Mouse (Mus musculus): ENCODE results near the gene Slc2a4. TPM values are rescaled to one million over a fixed set of nuclear protein-coding genes. Genes with fewer than 3 reads are reported as not detected.
A peak's percentile ranks its signal among the peaks of the same experiment; 100 is the strongest.
"Not testable (repeated sequence)": the region's sequence is repeated elsewhere in the genome, so short reads cannot be mapped to it uniquely, and the experiment has no call there.

Gene Slc2a4
- total RNA-seq, 2 experiments from 2014 or later, result 111 to 142 TPM

DNA sequence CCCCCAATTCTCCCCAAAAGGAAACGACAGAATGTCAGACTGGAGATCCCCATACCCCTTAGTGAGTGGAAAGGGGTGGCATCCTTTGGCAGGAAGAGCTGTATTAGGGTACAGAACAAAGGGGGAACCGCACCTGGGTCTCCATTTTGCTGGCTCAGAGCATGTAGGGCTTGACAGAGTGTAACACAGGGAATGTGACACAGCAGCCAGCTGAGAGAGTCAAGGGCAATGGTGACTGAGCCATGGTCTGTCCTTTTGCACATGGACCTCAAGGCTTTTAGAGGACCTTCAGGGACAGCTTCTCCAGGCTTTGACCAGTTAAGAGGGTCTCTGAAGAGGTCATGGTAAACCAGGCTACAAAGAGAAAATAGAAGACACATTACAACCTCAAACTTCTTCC, 26.9 kb upstream of the Slc2a4 start:
- DNase-seq (ENCODE audit: low spot score in 2 of 2), result no peak

DNA sequence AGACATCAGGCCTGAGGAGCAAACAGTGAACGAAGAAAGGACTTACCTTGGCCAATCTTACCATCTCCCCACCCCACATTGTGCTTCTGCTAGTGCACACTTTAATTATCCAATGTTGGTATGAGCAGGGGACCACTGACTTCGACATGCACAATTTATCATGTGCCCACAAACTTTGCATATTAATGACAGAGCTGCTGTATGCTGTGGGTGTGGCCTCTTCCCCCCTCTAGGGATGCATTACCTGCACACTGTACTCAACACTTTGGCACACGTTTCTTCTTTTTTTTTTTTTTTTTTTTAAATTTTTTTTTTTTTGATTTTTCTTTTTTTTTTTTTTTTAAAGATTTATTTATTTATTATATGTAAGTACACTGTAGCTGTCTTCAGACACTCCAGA, 22.8 kb upstream of the Slc2a4 start:
- DNase-seq (ENCODE audit: low spot score in 2 of 2), result no peak

DNA sequence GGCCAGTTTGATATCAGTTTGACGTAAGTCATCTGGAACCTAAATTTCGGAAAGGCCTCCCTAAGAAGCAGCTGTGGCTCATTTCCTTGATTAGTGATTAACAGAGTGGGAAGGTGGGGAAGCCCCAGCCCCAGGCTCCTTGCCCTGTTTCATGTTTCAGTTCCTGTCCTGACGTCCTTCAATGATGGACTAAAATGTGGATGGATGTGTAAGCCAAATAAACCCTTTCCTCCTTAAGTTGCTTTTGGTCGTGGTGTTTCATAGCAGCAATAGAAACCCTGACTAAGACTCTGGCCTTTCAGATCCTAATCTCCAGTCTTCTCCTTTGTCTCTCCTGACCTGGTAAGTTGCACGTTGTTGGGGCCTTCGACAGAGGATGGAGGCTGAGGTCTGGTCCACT, 22.2 kb upstream of the Slc2a4 start:
- no peak for DNase-seq (ENCODE audit: low spot score in 2 of 2)

DNA sequence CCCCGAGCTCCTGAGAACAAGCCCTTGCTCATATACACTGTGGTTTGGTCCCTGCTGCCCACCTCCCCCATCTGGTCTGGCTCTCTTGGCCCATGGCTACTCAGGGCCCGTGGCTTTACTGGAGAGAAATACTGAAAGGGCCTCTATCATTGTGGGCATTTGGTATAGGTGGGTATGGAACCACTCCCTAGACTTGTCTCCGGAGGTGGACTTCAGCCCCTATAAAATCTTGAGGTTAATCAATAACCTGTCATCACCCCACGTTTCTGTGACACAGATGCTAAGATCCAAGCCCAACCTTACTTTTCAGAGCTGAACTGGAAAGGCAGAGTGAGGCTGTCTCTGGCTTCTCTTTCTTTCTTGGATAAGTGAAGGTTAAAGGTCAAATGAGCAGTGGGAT, 20.8 kb upstream of the Slc2a4 start:
- no peak for DNase-seq (ENCODE audit: low spot score in 2 of 2)

DNA sequence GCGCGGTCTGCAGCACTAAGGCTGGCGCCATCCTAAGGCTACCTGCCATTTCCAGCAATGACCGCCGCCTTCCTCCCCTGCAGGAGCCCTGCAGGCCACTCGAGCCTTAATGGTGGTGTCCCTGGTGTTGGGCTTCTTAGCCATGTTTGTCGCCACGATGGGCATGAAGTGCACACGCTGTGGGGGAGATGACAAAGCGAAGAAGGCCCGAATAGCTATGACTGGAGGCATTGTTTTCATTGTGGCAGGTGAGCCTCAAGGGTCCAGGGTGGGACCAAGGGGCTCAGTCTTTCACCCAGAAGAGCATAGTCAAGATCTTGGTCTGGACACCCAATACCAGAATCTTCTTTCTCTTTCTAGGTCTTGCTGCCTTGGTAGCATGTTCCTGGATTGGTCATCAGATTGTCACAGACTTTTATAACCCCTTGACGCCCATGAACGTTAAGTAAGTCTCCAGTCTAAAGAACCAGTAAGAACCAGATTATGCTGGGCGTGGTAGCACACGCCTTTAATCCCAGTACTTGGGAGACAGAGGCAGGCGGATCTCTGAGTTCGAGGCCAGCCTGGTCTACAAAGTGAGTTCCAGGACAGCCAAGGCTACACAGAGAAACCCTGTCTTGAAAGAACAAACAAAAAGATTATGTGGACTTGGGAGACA, 19.0 kb upstream of the Slc2a4 start:
- DNase-seq (ENCODE audit: low spot score in 2 of 2), result no peak

DNA sequence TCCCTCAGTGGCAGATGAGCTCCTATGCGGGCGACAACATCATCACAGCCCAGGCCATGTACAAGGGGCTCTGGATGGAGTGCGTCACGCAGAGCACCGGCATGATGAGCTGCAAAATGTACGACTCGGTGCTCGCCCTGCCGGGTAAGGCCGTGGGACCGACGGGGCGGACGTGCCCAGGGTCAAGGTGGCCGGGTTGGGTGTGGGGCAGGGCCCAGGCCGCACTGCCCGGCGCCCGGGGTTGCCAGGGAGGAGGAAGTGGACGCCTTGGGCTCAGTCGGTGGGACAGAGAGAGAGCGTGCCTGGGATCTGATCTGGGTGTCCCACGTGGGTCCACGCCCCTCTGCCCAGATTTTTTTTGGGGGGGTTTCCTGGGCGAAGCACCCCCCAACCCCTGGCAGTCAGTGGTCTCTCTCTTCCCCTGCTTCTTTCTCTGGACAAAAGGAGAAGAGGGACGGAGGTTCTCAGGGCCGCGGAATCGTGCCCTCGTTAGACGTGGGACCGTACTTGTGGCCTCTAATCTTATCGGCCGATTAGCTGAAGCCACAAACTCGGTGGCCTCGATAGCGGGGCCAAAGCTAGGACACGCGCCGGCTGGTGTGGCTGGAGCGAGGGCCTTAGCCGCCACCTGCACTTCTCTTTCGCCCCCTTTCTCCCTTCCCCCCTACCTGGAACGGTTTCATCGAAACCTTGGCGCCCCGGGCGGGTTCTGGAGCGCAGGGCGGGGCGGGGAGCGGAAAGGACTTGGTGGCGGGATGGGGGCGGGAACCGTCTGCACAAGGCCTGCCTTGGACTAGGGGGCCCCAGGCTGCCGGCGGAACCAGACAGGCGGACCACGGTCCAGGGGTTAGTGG, 18.2 kb upstream of the Slc2a4 start:
- peak in 1 of 2 experiments; percentile 35 for DNase-seq (ENCODE audit: low spot score in 2 of 2)

DNA sequence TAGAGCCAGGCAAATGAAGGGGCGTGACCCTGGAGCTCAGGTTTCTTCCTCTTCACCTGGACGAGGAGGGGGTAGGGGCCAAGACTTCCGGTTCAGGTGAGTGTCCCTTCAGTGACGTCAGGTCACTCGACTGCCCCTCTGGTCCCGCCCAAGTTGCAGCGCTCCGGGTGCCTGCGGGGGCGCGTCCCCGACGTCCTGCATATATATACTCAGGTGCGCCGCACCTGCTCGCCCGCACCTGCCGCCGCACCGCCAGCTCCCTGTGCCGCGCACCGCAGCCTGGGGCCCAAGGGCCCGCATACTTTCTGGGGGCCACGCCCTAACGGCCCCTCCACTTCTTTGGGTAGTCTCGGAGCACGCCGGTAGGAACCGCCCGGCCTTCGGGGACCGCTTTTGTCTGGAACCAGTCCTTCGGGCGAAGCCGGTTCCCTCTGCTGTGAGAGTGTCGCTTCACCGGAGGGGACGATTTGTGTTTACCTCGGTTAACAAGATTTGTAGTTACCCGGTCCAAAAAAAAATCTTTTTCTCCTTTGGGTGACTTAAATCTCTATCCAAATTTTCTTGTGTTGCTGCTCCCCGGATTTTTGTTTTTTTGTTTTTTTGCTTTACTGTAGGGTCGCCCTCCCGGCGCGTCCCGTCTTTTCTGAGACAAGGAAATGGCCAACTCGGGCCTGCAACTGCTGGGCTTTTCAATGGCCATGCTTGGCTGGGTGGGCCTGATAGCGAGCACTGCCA, 17.4 kb upstream of the Slc2a4 start:
- DNase-seq (ENCODE audit: low spot score in 2 of 2), result peak in 1 of 2 experiments; percentile 11

DNA sequence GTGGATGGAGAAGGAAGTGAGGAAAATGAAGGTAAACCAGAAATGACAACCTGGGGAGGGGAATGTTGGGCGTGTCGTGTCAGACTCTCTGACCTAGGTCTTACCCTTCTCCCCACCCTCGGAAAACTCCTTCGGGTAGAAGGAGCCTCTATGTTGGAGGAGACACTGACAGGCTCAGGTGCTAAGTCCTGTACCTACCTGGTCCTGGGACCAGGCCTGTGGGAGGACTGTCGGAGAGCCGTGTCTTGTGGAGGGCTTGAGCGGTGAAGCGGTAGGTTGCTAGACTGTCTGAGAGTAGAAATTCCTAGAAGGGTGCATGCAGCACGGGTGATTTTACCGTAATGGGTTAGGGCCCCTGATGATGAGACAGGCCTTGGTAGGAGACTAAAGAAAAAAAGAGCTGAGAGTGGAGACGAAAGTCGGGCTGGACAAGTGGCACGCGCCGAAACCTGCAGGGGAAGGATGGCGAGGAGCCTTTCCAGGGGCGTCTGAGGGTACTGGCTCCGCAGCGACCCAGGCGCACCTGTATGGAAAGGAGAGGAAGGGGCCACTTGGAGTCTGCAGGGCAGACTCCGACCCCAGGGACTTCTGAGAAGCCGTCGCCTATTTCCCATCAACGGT, 16.8 kb upstream of the Slc2a4 start, which contains the start of gene Cldn7:
TSS of gene Cldn7 (plus strand) at position 130 of the 621 bp plus-strand sequence.
- no peak for DNase-seq (ENCODE audit: low spot score in 2 of 2)

DNA sequence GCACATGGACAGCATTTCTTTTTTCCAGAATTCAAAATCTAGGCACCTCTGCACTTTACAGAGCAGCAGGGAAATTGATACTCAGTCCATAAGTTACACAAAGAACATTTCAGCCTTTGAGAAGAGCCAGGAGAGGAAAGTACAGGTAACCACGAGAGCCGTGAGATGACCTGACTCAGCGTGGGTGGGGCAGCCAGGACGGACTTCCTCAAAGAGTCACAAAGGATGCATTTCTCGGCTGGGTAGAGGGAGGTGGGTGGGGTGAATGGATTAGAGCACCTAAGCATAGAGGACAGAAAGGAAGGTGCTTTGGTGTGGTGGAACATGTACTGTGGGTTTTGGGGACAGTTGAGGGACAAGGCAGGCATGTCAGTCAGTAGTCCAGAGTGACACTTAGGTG, 13.9 kb upstream of the Slc2a4 start:
- DNase-seq (ENCODE audit: low spot score in 2 of 2), result no peak

DNA sequence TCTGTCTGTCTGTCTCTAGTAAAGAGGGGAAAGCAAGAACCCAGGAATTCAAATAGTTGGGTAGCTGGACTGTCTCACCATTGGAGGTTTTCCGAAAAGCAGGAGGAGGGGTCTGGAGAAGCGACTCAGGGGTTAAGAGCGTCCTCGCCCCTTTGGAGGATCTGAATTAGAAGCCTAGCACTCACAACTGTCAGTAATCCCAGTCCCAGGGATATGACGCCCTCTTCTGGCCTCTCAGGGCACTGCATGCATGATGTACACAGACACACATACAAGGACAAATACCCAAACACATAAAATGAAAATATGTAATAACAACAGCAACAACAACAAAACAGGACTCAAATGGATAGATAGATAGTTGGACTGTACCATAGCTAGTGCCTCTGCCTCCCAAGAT, 12.6 kb upstream of the Slc2a4 start:
- DNase-seq (ENCODE audit: low spot score in 2 of 2), result no peak

DNA sequence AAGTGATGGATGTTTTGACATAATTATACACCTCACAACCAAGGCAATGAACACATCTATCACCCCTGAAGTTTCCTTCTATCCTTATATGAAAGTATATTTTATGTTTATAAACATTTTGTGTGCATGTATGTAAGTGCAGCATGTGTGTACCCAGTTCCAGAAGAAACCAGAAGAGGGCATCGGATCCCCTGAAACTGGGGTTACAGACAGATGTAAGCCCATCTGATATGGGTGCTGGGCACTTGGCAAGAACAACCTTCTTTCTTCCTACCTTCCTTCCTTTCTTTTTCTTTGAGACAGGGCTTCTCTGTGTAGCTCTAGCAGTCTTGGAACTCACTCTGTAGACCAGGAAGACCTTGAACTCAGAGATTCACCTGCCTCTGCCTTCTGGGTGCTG, 8.2 kb upstream of the Slc2a4 start:
- DNase-seq (ENCODE audit: low spot score in 2 of 2), result no peak

DNA sequence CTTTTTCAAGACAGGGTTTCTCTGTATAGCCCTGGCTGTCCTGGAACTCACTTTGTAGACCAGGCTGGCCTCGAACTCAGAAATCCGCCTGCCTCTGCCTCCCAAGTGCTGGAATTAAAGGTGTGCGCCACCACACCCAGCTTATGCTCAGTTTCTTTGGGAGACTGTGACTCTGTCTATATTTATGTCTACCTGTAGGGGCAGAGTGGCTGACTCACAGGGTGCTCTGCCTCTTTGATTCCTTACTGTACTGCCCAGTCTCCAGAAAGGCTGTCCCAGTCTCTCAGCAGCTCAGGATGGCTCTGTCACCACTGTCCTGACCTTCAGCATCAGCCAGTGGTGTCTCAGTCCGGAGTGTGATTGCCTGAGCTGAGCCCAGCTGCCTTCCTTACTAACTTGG, 7.6 kb upstream of the Slc2a4 start:
- DNase-seq (ENCODE audit: low spot score in 2 of 2), result not testable (repeated sequence)

DNA sequence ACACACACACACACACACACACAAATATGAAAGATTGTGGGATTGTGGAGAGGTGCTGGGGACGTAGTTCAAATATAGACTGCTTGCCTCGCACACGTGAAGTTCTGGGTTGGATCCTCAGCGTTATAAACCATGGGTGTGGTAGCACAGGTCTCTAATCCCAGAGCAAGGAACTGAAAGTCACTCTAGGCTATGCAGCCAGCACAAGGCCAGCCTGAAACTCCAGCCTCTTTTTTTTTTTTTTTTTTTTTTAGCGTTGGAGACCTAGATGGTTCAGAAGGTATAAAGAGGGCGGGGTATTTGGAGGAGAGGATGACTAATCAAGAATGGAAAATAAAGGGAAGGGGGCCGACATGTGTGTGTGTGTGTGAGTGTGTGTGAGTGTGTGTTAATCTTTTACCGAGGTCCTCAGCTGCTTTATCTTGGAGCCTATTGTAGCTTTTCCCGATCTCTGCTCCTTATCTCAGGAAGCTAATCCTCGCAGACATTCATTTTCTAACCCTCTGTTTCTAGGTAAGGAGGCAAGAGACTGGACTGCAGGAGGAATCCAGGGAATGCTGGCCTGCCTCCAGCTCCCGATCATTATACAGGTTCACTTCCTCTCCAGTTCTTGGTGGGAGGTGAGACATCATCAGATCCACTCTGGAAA, 5.4 kb upstream of the Slc2a4 start:
- no peak for DNase-seq (ENCODE audit: low spot score in 2 of 2)

DNA sequence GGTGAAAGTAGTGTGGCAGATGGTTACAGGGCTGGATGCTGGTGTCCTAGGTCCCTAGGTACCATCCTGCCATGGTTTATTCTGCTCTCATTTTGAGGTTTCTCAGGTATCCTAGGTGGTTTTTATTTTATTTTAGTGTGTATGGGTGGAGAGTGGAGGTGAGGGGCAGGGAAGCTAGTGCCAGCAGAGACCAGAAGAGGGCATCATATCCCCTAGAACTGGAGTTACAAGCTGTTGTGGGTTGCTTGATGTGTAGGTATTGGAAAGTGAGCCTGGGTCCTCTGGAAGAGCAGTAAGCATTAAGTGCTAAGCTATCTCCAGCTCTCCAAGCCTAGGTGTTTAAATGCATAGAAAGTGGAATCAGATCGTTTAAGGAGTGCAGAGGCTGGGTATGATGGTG, 4.3 kb upstream of the Slc2a4 start:
- DNase-seq (ENCODE audit: low spot score in 2 of 2), result no peak

DNA sequence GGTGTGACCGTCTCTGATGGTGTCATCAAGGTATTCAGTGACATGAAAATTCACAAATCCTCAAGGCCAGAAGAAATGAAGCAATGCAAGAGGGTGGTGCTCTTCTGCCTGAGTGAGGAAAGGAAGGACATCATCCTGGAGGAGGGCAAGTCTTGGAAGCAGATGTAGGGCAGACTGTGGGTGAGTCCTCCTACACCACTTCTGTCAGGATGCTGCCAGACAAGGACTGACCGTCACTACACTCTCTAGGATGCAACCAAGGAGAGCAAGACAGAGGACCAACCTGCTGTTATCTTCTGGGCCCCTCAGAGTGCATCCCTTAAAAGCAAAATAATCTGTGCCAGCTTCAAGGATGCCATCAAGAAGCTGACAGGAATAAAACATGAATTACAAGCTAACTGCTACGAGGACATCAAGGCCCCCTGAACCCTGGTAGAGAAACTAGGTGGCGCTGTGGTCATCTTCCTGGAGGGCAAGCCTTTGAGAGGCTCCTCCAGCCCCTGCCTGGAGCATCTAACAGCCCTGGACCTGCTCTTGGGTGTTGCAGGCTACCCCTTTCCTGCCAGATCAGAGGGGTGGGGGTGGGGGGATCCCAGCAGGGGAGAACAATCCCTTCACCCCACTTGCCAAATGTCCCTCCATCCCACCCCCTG, 2.9 kb upstream of the Slc2a4 start:
- DNase-seq (ENCODE audit: low spot score in 2 of 2), result no peak

DNA sequence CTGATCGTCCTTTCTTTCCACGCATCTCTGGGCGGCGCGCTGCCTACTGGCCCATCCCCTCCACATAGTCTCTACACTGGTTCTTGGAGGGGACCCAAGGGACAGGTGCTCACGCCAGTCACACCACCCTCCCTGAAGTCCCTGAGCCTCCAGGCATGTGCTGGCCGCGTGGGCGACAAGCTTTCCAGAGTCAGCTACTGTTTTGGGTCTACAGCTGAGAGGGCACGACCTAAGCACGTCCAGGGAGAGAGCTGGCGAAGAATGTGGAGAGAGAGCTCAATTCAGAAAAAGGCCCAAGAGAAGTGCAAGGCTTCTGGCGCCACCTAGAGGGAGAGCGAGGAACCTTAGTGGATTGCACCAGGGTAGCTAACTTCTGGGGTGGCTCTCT, 769 bp upstream of the Slc2a4 start:
- peak; percentile 72 to 88 for DNase-seq (ENCODE audit: low spot score in 2 of 2)

DNA sequence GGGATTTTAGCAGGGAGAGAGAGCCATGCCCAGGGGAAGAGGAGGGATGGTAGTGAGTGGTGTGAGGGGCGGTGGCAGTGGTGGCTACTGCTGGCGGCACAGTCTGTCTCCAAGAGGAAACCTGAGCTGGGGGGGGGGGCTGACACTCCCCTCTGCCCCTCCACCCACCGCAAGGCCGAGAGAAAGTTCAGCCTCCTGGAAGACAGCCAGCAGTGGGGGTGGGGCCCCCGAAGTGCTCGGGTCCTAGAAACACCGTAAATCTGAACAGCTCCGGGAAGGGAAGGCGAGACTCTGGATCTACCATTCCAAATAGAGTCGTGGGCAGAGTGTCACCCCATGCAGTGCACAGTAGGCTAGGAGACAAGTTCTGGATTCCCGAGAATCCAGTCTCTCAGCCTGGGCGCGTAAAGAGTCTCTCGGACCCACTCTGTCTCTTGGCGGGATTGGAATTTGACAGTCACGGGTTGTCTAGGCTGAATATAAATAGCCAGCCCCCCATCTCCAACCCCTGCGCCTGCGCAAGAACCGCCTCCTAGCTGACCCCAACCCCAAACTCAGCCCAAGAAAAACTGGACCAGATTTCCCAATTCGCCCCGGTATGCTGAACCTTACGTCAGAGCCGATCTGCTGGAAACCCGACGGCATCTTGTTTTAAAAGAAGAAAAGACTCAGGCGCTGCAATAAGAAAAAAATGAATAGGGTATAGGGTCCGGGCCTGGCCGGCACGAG, 487 bp downstream of the Slc2a4 start:
- peak in 1 of 2 experiments; percentile 56 for DNase-seq (ENCODE audit: low spot score in 2 of 2)

DNA sequence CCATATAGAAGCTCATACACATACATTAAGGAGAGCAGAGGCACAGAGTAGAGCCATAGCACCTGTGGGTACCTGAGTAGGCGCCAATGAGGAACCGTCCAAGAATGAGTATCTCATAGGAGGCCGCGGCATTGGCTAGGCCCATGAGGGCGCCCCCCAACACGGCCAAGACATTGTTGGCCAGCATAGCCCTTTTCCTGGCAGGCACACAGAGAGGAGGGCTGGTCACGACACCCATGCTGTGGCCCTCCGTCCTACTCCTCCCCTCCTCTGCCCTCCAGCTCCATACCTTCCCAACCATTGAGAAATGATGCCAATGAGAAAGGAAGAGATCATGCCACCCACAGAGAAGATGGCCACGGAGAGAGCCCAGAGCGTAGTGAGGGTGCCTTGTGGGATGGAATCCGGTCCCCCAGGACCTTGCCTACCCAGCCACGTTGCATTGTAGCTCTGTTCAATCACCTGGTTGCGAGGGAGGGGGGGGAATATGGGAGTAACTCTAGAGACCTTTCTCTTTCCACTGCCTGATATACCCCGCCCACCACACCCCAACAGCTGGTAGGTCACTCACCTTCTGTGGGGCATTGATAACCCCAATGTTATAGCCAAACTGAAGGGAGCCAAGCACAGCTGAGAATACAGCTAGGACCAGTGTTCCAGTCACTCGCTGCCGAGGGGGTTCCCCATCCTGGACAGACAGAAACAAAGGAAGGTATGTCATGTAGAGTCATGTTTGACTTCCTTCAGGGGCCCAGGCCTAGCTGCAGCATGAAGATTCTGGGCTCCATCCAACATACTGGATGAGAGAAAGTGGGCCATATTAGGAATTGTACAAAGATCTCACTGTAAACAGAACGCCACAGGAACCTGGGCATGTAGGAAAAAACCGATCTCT, 1.7 kb downstream of the Slc2a4 start:
- no peak for DNase-seq (ENCODE audit: low spot score in 2 of 2)

DNA sequence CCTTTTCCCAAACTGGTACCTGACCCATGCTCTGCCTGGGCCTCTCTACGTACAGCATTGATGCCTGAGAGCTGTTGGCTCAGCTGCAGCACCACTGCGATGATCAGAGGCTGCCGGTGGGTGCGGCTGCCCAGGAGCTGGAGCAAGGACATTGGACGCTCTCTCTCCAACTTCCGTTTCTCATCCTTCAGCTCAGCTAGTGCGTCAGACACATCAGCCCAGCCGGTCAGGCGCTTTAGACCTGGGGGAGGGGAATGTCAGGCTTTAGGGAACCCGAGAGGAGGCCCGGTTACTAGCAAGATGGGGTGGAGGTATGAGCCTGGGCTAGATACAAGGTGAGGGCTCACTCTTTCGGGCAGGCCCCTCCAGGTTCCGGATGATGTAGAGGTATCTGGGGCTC, 2.8 kb downstream of the Slc2a4 start:
- DNase-seq (ENCODE audit: low spot score in 2 of 2), result no peak

Data from gastrocnemius, postnatal 4 days (tissue).